Mouse (Mus musculus): ENCODE data around the gene Scand1. TPM values are rescaled to one million over a fixed set of nuclear protein-coding genes. Genes with fewer than 3 reads are reported as not detected.

Scand1 gene
- not detected for polyA plus RNA-seq (2014; fragmentation: Illumina TruSeq; extraction: RNeasy Lipid Tissue Mini Kit (QIAGEN cat#74804); ENCODE audit: low replicate concordance)

GRCm38 (mm10) chr2:156312297-156312897, at the start of gene Scand1, which contains the start of gene Cnbd2:
Scand1 (minus strand) TSS chr2:156312704.
Cnbd2 (plus strand) TSS chr2:156312299.

Other genes starting within 250 kb of the Scand1 start
- not detected for gene Spag4, start 247.5 kb downstream of the Scand1 start, polyA plus RNA-seq (2014; fragmentation: Illumina TruSeq; extraction: RNeasy Lipid Tissue Mini Kit (QIAGEN cat#74804); ENCODE audit: low replicate concordance)
- gene Cpne1, start 200.7 kb downstream of the Scand1 start, polyA plus RNA-seq (2014; fragmentation: Illumina TruSeq; extraction: RNeasy Lipid Tissue Mini Kit (QIAGEN cat#74804); ENCODE audit: low replicate concordance): 35.0 TPM
- gene Rbm12, start 200.7 kb downstream of the Scand1 start, polyA plus RNA-seq (2014; fragmentation: Illumina TruSeq; extraction: RNeasy Lipid Tissue Mini Kit (QIAGEN cat#74804); ENCODE audit: low replicate concordance): 13.5 TPM
- 7.4 TPM for gene Gm28036, start 185.6 kb downstream of the Scand1 start, polyA plus RNA-seq (2014; fragmentation: Illumina TruSeq; extraction: RNeasy Lipid Tissue Mini Kit (QIAGEN cat#74804); ENCODE audit: low replicate concordance)
- 1.3 TPM for gene Romo1, start 168.7 kb downstream of the Scand1 start, polyA plus RNA-seq (2014; fragmentation: Illumina TruSeq; extraction: RNeasy Lipid Tissue Mini Kit (QIAGEN cat#74804); ENCODE audit: low replicate concordance)
- 64.2 TPM for gene Nfs1, start 168.5 kb downstream of the Scand1 start, polyA plus RNA-seq (2014; fragmentation: Illumina TruSeq; extraction: RNeasy Lipid Tissue Mini Kit (QIAGEN cat#74804); ENCODE audit: low replicate concordance)
- gene Rbm39, start 132.5 kb downstream of the Scand1 start, polyA plus RNA-seq (2014; fragmentation: Illumina TruSeq; extraction: RNeasy Lipid Tissue Mini Kit (QIAGEN cat#74804); ENCODE audit: low replicate concordance): 688 TPM
- 7.0 TPM for gene Phf20, start 116.2 kb downstream of the Scand1 start, polyA plus RNA-seq (2014; fragmentation: Illumina TruSeq; extraction: RNeasy Lipid Tissue Mini Kit (QIAGEN cat#74804); ENCODE audit: low replicate concordance)
- 0.85 TPM for gene Cnbd2, start 405 bp downstream of the Scand1 start, polyA plus RNA-seq (2014; fragmentation: Illumina TruSeq; extraction: RNeasy Lipid Tissue Mini Kit (QIAGEN cat#74804); ENCODE audit: low replicate concordance)
- 2.3 TPM for gene Epb41l1, start 108.2 kb upstream of the Scand1 start, polyA plus RNA-seq (2014; fragmentation: Illumina TruSeq; extraction: RNeasy Lipid Tissue Mini Kit (QIAGEN cat#74804); ENCODE audit: low replicate concordance)
- gene Aar2, start 234.9 kb upstream of the Scand1 start, polyA plus RNA-seq (2014; fragmentation: Illumina TruSeq; extraction: RNeasy Lipid Tissue Mini Kit (QIAGEN cat#74804); ENCODE audit: low replicate concordance): 3.1 TPM

Data from small intestine, adult 10 weeks (tissue).